Mouse (Mus musculus): ENCODE measurements around the gene Rtkn2.
A peak's percentile ranks its signal among the peaks of the same experiment; 100 is the strongest.

The Rtkn2 gene

DNA sequence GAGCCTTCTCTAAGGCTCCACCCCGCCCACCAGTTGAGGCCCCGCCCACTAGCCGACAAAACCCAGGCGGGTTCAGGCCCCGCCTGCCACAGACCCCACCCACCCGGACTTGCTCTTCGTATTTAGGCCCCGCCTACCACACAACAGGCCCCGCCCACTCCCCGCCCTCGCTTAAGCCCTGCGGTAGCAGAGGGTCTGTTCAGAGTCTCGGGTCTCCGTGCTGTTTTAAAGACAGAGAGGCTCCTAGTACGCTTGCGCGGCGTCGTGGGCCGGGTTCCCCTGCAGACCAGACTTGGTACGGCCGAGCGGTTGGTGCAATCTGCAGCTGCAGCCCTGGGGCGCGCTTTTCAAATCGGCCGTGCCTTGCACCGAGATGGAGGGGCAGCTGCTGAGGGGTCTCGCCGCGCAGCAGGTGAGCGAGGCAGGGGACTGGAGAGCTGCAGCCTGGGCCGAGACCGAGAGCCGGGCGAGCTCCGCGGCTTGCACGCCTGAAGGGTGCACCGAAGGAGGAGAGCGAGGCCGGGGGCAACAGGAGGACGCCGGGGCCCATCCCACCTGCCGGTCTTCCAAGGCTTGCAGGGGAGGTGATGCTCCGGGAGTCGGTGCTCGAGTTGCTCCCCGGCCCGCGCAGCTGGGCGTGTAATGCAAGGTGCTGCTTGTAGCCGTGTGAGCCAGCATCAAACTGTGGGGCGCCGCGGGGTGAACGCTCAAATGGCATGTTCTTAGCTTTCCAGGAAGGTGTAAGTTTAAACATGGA is at the start of gene Rtkn2:
TSS of gene Rtkn2 (plus strand) at position 170 of the 757 bp plus-strand sequence.
- ATAC-seq (ENCODE audit: insufficient number of reproducible peaks, low FRiP score, low TSS enrichment), result peak; percentile 91

DNA sequence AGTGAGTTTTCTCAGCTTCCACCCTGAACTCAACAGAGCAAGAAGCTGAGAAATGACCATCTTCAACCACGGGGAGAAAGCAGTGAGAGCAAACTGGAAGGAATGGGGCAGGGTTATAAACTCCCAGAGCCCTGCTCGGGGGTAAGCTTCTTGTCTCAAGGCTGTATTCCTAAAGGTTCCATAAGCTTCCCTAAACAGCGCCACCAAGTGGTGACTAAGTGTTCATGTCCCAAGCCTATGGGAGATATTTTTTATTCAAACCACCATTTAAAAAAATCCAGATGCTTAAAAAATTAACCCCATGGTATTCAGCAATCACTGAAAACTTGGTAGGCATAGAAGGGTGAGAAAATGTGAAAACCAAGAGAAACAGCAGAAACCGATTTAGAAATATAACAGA is 48.0 kb upstream of the Rtkn2 start:
- no peak for ATAC-seq (ENCODE audit: insufficient number of reproducible peaks, low FRiP score, low TSS enrichment)

GRCm38 (mm10) chr10:67932780-67933179 is 46.6 kb upstream of the Rtkn2 start:
- ATAC-seq (ENCODE audit: insufficient number of reproducible peaks, low FRiP score, low TSS enrichment), result no peak

DNA sequence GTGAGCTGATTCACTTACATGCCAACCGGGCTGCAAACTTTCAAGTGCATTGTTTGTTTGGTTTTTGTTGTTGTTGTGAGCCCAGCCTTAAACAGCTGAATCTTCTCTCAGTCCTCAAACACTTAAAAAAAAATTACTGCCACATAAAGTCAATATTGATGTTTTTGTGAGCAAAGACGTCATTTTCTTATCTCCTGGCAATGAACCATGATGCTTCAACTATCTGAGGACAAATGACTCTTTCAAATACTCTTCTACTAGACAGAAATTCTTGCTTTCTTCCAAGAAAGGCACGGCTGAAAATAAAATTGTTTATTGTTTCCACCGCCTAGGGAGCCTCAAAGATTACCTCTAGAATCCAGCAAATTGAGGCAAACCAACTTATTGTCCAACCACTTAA is 42.4 kb upstream of the Rtkn2 start:
- no peak for ATAC-seq (ENCODE audit: insufficient number of reproducible peaks, low FRiP score, low TSS enrichment)

GRCm38 (mm10) chr10:67937775-67938174 is 41.6 kb upstream of the Rtkn2 start:
- no peak for ATAC-seq (ENCODE audit: insufficient number of reproducible peaks, low FRiP score, low TSS enrichment)

DNA sequence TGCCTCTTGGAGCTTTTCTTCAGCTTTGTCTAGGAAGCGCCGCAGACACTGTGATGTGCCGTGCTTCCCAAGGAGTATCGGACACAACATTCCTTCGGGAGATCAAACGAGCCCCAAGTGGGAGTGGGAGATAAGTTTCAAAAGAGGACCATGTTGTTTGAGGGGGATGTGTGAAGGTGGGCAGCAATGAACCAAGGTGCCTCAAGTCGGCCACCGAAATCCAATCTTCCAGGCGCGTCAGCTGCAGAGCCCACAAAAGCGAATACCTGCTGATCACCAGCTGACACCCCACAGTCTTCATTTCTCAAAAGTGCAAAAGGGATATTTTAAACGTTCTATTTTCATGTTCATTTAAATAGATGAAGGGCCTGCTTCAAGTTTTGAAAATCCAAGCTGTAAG is 39.8 kb upstream of the Rtkn2 start:
- ATAC-seq (ENCODE audit: insufficient number of reproducible peaks, low FRiP score, low TSS enrichment), result no peak

DNA sequence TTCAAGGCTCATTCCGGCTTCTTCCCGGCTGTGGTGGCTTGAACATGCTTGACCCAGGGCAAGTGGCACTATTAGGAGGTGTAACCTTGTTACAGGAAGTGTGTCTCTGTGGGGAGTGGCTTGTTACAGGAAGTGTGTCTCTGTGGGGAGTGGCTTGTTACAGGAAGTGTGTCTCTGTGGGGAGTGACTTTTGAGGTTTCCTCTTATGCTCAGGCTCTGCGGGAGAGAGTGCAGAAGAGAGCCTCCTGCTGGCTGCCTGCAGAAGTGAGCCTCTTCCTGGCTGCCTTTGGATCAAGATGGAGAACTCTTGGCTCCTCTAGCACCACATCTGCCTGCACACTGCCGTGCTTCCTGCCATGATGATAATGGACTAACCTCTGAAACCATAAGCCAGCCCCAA is 35.9 kb upstream of the Rtkn2 start:
- no peak for ATAC-seq (ENCODE audit: insufficient number of reproducible peaks, low FRiP score, low TSS enrichment)

DNA sequence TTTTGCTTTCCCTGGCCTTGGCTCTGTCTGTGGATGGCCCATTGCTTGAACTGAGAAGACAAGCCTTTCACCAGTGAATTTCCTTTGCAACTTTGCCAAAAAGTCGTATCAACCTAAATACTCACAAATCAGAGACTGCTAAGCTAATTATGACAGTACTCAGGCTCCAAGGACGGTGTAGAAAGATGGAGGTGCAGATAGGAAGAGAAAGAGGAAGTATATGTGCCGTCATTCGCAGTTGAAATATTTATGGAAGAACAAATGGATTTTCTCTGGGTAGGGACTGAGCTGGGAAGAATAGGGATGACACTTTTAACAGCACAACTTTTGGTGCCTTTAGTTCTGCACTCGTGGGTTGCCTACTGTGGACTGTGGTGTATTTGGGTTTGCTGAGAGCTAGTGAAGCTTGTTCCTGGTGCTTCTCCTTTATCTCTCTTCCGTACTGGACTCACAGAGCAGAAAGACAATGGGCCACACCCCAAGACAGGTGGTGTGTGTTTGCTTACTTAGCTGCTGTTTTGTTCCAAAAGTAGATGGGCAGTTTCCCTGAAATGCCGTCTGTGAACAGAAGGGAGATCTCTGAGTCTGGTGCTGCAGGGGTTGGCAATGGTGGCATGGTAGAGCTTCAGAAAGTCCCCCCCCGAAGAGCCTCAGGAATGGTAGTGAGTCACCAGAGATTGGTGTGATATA is 29.2 kb upstream of the Rtkn2 start:
- ATAC-seq (ENCODE audit: insufficient number of reproducible peaks, low FRiP score, low TSS enrichment), result no peak

GRCm38 (mm10) chr10:67951690-67952089 is 27.7 kb upstream of the Rtkn2 start:
- no peak for ATAC-seq (ENCODE audit: insufficient number of reproducible peaks, low FRiP score, low TSS enrichment)

DNA sequence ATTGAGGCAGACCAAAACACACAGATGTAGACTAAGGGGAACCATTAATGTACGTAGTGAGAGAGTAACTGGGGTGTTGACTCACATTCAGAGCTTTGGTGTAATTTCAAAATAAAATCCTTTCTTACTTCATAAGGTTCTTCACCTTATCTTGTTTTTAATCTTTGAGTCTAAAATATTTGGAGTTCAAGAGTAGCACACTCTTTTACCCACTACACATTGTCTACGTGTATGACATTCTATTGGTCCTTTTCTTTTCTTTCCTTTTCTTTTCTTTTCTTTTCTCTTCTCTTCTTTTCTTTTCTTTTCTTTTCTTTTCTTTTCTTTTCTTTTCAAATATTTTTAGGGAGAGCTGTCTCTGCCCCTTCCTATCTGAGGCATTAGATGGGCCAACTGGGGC is 23.4 kb upstream of the Rtkn2 start:
- no peak for ATAC-seq (ENCODE audit: insufficient number of reproducible peaks, low FRiP score, low TSS enrichment)

GRCm38 (mm10) chr10:67959982-67960381 is 19.4 kb upstream of the Rtkn2 start:
- ATAC-seq (ENCODE audit: insufficient number of reproducible peaks, low FRiP score, low TSS enrichment), result no peak

DNA sequence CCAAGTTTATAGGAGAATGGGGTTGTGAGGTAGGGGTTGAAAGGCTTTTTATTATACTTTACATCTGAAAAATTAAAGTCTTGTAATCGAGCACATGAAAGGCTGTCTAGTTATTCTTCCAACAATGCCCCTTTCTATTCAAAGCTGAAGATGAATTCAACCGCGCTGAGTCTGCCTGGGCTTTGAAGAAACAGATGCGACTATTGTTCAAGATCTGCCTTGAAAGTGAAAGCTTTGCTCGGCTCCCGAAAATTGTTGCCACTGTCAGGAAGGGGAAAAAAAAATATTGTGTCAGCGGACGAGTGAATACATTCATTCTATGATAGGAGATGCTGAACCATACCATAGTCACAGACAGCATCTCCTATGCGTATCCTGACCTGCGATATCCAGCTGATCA is 16.9 kb upstream of the Rtkn2 start:
- no peak for ATAC-seq (ENCODE audit: insufficient number of reproducible peaks, low FRiP score, low TSS enrichment)

DNA sequence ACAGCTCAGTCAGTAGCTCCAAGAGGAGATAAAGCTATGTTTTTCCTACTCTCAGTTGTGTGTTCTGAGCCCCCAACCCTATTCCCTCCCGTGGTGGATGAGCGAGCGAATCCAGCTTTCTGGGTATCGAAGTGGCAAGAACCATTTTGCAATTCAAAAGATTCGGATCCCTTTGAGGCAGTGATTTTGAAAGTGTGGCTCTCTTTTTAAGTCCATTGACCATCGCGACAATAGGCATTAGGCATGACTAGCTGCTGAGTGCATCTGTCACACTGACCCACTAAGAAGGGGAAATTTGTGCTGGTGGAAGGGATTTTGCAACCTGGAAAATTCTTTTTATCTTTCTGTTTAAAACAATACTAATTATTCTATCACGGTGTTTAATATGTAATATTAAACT is 15.3 kb upstream of the Rtkn2 start:
- no peak for ATAC-seq (ENCODE audit: insufficient number of reproducible peaks, low FRiP score, low TSS enrichment)

DNA sequence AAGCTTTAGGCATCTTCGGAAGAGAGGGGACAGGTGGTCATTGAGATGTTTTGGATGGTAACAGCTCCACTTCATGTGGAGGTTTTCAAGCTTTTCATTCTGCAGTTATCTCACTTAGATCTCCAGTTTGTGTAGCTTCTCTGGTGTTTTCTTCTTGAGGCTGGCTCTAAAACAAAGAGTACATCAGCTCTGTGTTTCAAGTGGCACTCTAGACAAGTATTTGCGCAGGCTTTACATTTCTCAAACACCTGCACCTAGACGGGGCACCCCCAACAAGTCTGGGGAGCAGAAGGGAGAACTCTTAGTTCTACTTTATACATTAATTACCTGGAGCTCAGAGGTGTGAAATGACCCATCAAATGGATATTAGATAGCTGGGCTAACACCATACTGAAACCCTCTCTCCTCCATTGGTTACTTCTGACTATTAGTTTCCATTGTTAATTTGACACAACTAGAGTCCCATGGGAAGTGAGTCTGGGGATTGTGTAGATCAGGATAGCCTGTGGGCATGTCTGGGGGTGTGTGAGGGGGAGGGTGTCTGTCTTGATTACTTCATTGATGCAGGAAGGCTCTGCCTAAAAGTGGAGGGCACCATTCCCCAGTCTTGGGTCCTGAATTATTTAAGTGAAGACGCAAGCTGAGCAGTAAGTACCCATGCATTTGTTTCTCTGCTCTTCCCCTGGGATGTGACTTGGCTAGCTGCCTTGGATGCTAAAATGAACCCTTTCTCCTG is 14.0 kb upstream of the Rtkn2 start:
- ATAC-seq (ENCODE audit: insufficient number of reproducible peaks, low FRiP score, low TSS enrichment), result no peak

DNA sequence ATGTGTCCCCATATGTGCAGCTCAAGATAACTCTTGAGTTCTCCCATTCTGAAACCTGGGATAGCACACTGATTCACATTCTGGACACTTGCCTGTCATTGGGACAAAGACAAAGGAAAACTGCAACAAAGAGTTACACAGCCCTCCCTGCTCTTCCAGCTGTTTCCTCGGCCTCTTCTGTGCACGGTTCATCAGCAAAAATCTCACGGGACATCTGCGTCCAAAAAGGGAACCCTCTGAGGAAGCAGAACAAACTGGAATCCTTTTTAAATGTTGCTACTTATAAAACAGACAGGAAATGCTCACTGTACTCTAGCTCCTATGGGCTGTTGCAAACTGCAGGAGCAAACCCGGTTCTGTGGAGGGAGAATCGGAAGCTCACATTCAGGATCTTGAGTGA is 13.3 kb upstream of the Rtkn2 start:
- ATAC-seq (ENCODE audit: insufficient number of reproducible peaks, low FRiP score, low TSS enrichment), result no peak

- ATAC-seq (ENCODE audit: insufficient number of reproducible peaks, low FRiP score, low TSS enrichment), result no peak
These were observed 12.4 kb upstream of the Rtkn2 start for GRCm38 (mm10) chr10:67966983-67967382.

DNA sequence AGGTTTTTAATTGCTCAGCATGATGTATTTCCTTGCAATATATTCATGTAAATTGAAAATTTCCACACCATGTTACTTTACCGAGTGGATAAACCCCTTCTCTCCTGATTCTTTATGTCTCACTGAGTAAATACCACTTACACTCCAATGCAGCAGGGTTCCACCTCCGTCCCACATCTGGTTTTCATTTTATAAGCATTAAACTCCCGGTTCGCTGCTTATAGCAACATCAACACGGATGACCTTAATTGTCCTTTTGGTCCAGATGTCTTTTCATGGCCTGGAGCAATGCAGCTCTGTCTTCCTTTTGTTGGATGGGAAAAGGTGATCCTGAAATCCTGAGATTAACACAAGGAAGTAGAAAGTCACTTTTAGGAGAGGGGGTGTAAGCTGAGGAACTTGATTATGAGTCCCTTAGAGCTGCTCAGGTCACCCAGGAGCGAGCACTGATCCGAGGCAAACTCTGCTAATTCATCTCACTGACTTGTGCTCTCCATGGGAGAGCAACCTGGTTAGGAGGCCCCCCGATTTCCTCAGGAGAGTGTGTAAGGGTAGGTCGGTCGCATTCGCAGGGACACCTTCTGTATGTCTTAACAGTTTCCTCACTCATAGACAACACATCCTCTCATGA is 8.1 kb upstream of the Rtkn2 start:
- ATAC-seq (ENCODE audit: insufficient number of reproducible peaks, low FRiP score, low TSS enrichment), result no peak

DNA sequence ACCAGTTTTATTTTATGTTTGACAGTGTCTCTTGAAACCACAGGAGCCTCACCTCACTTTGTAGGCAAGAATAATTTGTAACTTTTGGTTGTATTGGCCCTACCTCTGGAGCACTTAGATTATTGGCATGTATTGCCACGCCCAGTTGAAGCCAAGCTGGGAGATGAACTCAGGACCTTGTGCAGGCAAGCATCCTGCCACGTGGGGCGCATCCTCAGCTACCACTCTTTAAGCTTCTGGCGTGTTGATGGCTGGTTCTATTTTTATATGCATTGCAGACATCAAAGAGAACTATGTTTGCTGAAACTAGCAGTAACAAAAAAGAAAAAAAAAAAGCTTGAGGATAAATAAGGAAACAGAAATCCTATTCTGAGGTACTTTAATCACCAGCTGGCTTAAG is 2.1 kb upstream of the Rtkn2 start:
- ATAC-seq (ENCODE audit: insufficient number of reproducible peaks, low FRiP score, low TSS enrichment), result no peak

DNA sequence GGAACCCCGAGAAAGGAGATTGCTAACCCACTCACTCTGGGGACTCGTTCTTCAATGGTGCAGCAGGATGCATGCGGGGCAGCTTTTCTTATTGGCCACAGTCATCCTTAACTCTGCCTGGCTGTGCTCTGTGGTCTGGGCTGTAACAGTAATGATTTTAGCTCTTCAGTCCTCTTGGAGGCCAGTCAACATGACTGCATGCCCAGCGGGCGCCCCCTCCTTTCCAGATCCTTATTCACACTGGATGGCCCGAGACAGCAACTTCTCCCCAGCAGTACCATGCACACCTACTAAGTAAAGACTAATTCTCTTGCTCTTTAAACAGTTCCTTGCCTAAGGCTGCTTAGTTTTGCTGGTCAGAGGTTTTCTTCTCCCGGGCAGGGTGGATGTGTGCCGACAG is 4.4 kb downstream of the Rtkn2 start:
- no peak for ATAC-seq (ENCODE audit: insufficient number of reproducible peaks, low FRiP score, low TSS enrichment)

- ATAC-seq (ENCODE audit: insufficient number of reproducible peaks, low FRiP score, low TSS enrichment), result peak; percentile 79
These were observed 5.0 kb downstream of the Rtkn2 start for GRCm38 (mm10) chr10:67984271-67984943.
